Mouse (Mus musculus): ENCODE data around the gene Egfl7. TPM values are rescaled to one million over a fixed set of nuclear protein-coding genes. Genes with fewer than 3 reads are reported as not detected.

Egfl7 gene
- polyA plus RNA-seq, 1 experiment from 2014 or later, result 58.4 TPM

DNA sequence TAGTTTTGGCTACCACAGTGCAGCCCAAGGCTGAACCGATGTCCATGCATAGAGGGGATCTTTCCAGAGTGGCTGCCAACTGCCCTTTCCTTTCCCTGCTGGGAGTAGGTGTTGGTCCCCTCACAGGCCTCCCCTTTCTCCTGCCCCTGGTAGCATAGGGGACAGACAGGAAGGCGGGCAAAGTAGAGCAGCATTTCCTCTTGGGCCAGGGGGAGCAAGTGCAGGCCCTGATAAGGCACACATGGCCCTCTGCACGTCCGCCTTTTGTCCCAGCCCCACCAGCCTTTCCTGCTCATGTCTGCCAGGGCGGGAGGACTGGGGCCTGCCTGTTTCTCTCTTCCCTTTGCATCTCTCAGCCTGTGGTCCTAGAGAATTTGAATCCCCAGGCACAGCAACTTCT is 8.0 kb upstream of the Egfl7 start:
- Histone ChIP-seq H3K4me2 (ENCODE audit: low read depth, low read length, severe bottlenecking) (no peak overlapping the region), H3K27me3 (ENCODE audit: control insufficient read depth, insufficient read depth, low read length) (no peaks in the 10 kb centered on the region), H3K9ac (ENCODE audit: low read length) (no peak overlapping the region), H3K4me1 (replicated peaks; ENCODE audit: control insufficient read depth, insufficient read depth, low read length) (no peaks in the 10 kb centered on the region; the same call in 1 of the 2 replicates), H3K36me3 (ENCODE audit: control insufficient read depth, insufficient read depth, low read length) (no peaks in the 10 kb centered on the region), H3K9me3 (ENCODE audit: control insufficient read depth, low read length) (no peaks in the 10 kb centered on the region), H3K4me3 (ENCODE audit: low read depth, low read length) (no peak overlapping the region), H3K27ac (ENCODE audit: low read depth, low read length) (peak overlapping the region; percentile 25; the same call in 1 of the 2 replicates)
- WGBS, result 78% methylated on average over 5 of the region's 5 CpGs
- no peak for DNase-seq (ENCODE audit: low spot score)
- ATAC-seq (replicated peaks; ENCODE audit: low FRiP score), result no peak

GRCm38 (mm10) chr2:26573396-26573795 is 6.4 kb upstream of the Egfl7 start:
- 82% methylated on average over 12 of the region's 12 CpGs for WGBS

GRCm38 (mm10) chr2:26573807-26574206 is 6.0 kb upstream of the Egfl7 start:
- H3K36me3 ChIP-seq (ENCODE audit: control insufficient read depth, insufficient read depth, low read length), result no peaks in the 10 kb centered on the region
- H3K4me2 ChIP-seq (ENCODE audit: low read depth, low read length, severe bottlenecking), result no peak overlapping the region
- no peaks in the 10 kb centered on the region; the same call in 1 of the 2 replicates for H3K4me1 ChIP-seq (replicated peaks; ENCODE audit: control insufficient read depth, insufficient read depth, low read length)
- DNase-seq (ENCODE audit: low spot score), result no peak
- no peak overlapping the region for H3K9ac ChIP-seq (ENCODE audit: low read length)
- H3K27me3 ChIP-seq (ENCODE audit: control insufficient read depth, insufficient read depth, low read length), result no peaks in the 10 kb centered on the region
- no peak overlapping the region for H3K4me3 ChIP-seq (ENCODE audit: low read depth, low read length)
- no peak for ATAC-seq (replicated peaks; ENCODE audit: low FRiP score)
- whole genome bisulfite sequencing, result 41% methylated on average over 5 of the region's 5 CpGs
- no peak overlapping the region for H3K27ac ChIP-seq (ENCODE audit: low read depth, low read length)
- H3K9me3 ChIP-seq (ENCODE audit: control insufficient read depth, low read length), result no peaks in the 10 kb centered on the region

More at GRCm38 (mm10) chr2:26573396-26573795, 6.4 kb upstream of the Egfl7 start:
- no peaks in the 10 kb centered on the region for H3K27me3 ChIP-seq (ENCODE audit: control insufficient read depth, insufficient read depth, low read length)
- no peak overlapping the region for H3K4me3 ChIP-seq (ENCODE audit: low read depth, low read length)
- ATAC-seq (replicated peaks; ENCODE audit: low FRiP score) (no peak), DNase-seq (ENCODE audit: low spot score) (no peak)
- no peaks in the 10 kb centered on the region for H3K9me3 ChIP-seq (ENCODE audit: control insufficient read depth, low read length)
- no peak overlapping the region for H3K4me2 ChIP-seq (ENCODE audit: low read depth, low read length, severe bottlenecking)
- no peak overlapping the region for H3K9ac ChIP-seq (ENCODE audit: low read length)
- no peak overlapping the region for H3K27ac ChIP-seq (ENCODE audit: low read depth, low read length)
- H3K4me1 ChIP-seq (replicated peaks; ENCODE audit: control insufficient read depth, insufficient read depth, low read length), result no peaks in the 10 kb centered on the region; the same call in 1 of the 2 replicates
- H3K36me3 ChIP-seq (ENCODE audit: control insufficient read depth, insufficient read depth, low read length), result no peaks in the 10 kb centered on the region

DNA sequence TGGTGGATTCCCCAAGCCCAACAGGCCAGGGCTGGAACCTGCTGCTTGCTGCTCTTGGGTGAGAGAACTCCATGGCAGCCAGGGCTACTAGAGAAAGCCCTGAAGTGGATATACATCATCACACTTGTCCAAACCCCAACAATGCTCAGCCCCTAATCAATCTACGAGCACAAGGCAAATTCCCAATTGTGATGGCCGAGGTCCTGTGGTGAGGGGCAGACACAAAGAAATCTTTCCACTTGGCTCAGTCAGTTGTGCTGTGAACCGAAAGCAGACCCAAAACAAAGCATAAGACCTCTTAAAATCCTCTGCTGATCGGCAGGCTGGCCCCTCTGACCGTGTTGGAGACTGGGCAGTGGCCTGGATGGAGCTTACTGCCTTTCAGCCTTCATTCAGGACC is 5.0 kb upstream of the Egfl7 start:
- Histone ChIP-seq H3K9me3 (ENCODE audit: control insufficient read depth, low read length) (no peaks in the 10 kb centered on the region), H3K9ac (ENCODE audit: low read length) (no peak overlapping the region), H3K4me2 (ENCODE audit: low read depth, low read length, severe bottlenecking) (no peak overlapping the region), H3K4me3 (ENCODE audit: low read depth, low read length) (no peak overlapping the region), H3K27ac (ENCODE audit: low read depth, low read length) (no peak overlapping the region), H3K36me3 (ENCODE audit: control insufficient read depth, insufficient read depth, low read length) (no peaks in the 10 kb centered on the region), H3K4me1 (replicated peaks; ENCODE audit: control insufficient read depth, insufficient read depth, low read length) (no peaks in the 10 kb centered on the region; the same call in 1 of the 2 replicates), H3K27me3 (ENCODE audit: control insufficient read depth, insufficient read depth, low read length) (no peaks in the 10 kb centered on the region)
- no peak for DNase-seq (ENCODE audit: low spot score)
- ATAC-seq (replicated peaks; ENCODE audit: low FRiP score), result no peak
- 17% methylated on average over 5 of the region's 5 CpGs for WGBS

GRCm38 (mm10) chr2:26575378-26575777 is 4.4 kb upstream of the Egfl7 start:
- no peaks in the 10 kb centered on the region for H3K27me3 ChIP-seq (ENCODE audit: control insufficient read depth, insufficient read depth, low read length)
- no peaks in the 10 kb centered on the region; the same call in 1 of the 2 replicates for H3K4me1 ChIP-seq (replicated peaks; ENCODE audit: control insufficient read depth, insufficient read depth, low read length)
- no peak overlapping the region for H3K4me2 ChIP-seq (ENCODE audit: low read depth, low read length, severe bottlenecking)
- WGBS, result 88% methylated on average over 1 of the region's 1 CpGs
- H3K9me3 ChIP-seq (ENCODE audit: control insufficient read depth, low read length), result no peaks in the 10 kb centered on the region
- no peak overlapping the region for H3K27ac ChIP-seq (ENCODE audit: low read depth, low read length)
- DNase-seq (ENCODE audit: low spot score), result no peak
- no peak for ATAC-seq (replicated peaks; ENCODE audit: low FRiP score)
- H3K9ac ChIP-seq (ENCODE audit: low read length), result no peak overlapping the region
- H3K4me3 ChIP-seq (ENCODE audit: low read depth, low read length), result no peak overlapping the region
- no peaks in the 10 kb centered on the region for H3K36me3 ChIP-seq (ENCODE audit: control insufficient read depth, insufficient read depth, low read length)

GRCm38 (mm10) chr2:26575865-26576264 is 3.9 kb upstream of the Egfl7 start:
- ATAC-seq (replicated peaks; ENCODE audit: low FRiP score), result no peak
- Histone ChIP-seq H3K27ac (ENCODE audit: low read depth, low read length) (no peak overlapping the region), H3K4me2 (ENCODE audit: low read depth, low read length, severe bottlenecking) (no peak overlapping the region), H3K36me3 (ENCODE audit: control insufficient read depth, insufficient read depth, low read length) (no peaks in the 10 kb centered on the region), H3K9me3 (ENCODE audit: control insufficient read depth, low read length) (no peaks in the 10 kb centered on the region), H3K9ac (ENCODE audit: low read length) (no peak overlapping the region), H3K4me3 (ENCODE audit: low read depth, low read length) (no peak overlapping the region), H3K4me1 (replicated peaks; ENCODE audit: control insufficient read depth, insufficient read depth, low read length) (no peaks in the 10 kb centered on the region; the same call in 1 of the 2 replicates), H3K27me3 (ENCODE audit: control insufficient read depth, insufficient read depth, low read length) (no peaks in the 10 kb centered on the region)
- DNase-seq (ENCODE audit: low spot score), result no peak
- 68% methylated on average over 4 of the region's 4 CpGs for WGBS

DNA sequence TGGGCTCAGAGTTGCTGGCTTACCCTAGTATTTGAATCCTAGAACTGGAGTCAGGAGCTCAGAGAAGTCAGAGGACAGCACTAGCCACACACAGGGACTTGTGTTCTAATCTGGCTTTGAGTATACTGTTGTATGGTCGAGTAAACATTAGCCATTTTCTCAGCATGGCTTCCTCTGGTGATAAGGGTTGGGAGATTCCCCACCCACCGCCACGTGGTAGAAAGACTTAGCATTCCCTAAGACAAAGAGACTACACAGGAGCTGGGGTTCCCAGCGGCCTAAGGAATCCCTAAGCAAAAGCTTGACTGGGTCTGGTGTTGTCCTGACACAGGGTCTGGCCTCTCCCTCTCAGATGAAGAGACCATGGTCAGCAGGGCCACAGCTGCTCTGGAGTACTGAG is 3.4 kb upstream of the Egfl7 start:
- Histone ChIP-seq H3K27me3 (ENCODE audit: control insufficient read depth, insufficient read depth, low read length) (no peaks in the 10 kb centered on the region), H3K4me3 (ENCODE audit: low read depth, low read length) (no peak overlapping the region), H3K27ac (ENCODE audit: low read depth, low read length) (no peak overlapping the region), H3K9ac (ENCODE audit: low read length) (no peak overlapping the region), H3K4me1 (replicated peaks; ENCODE audit: control insufficient read depth, insufficient read depth, low read length) (no peaks in the 10 kb centered on the region; the same call in 1 of the 2 replicates), H3K36me3 (ENCODE audit: control insufficient read depth, insufficient read depth, low read length) (no peaks in the 10 kb centered on the region), H3K4me2 (ENCODE audit: low read depth, low read length, severe bottlenecking) (no peak overlapping the region), H3K9me3 (ENCODE audit: control insufficient read depth, low read length) (no peaks in the 10 kb centered on the region)
- ATAC-seq (replicated peaks; ENCODE audit: low FRiP score) (no peak), DNase-seq (ENCODE audit: low spot score) (no peak)
- 41% methylated on average over 4 of the region's 4 CpGs for WGBS

- no peak overlapping the region for H3K4me3 ChIP-seq (ENCODE audit: low read depth, low read length)
- WGBS, result 55% methylated on average over 6 of the region's 6 CpGs
- H3K9me3 ChIP-seq (ENCODE audit: control insufficient read depth, low read length), result no peaks in the 10 kb centered on the region
- no peaks in the 10 kb centered on the region; the same call in 1 of the 2 replicates for H3K4me1 ChIP-seq (replicated peaks; ENCODE audit: control insufficient read depth, insufficient read depth, low read length)
- no peaks in the 10 kb centered on the region for H3K27me3 ChIP-seq (ENCODE audit: control insufficient read depth, insufficient read depth, low read length)
- H3K9ac ChIP-seq (ENCODE audit: low read length), result no peak overlapping the region
- no peak overlapping the region for H3K27ac ChIP-seq (ENCODE audit: low read depth, low read length)
- H3K36me3 ChIP-seq (ENCODE audit: control insufficient read depth, insufficient read depth, low read length), result no peaks in the 10 kb centered on the region
- ATAC-seq (replicated peaks; ENCODE audit: low FRiP score) (no peak), DNase-seq (ENCODE audit: low spot score) (no peak)
- no peak overlapping the region for H3K4me2 ChIP-seq (ENCODE audit: low read depth, low read length, severe bottlenecking)
Observed at GRCm38 (mm10) chr2:26578369-26578768, 1.4 kb upstream of the Egfl7 start.

GRCm38 (mm10) chr2:26580751-26581150 is 937 bp downstream of the Egfl7 start:
- Histone ChIP-seq H3K4me2 (ENCODE audit: low read depth, low read length, severe bottlenecking) (no peak overlapping the region), H3K27ac (ENCODE audit: low read depth, low read length) (no peak overlapping the region), H3K9me3 (ENCODE audit: control insufficient read depth, low read length) (no peaks in the 10 kb centered on the region), H3K9ac (ENCODE audit: low read length) (no peak overlapping the region), H3K27me3 (ENCODE audit: control insufficient read depth, insufficient read depth, low read length) (no peaks in the 10 kb centered on the region), H3K36me3 (ENCODE audit: control insufficient read depth, insufficient read depth, low read length) (no peaks in the 10 kb centered on the region), H3K4me3 (ENCODE audit: low read depth, low read length) (no peak overlapping the region), H3K4me1 (replicated peaks; ENCODE audit: control insufficient read depth, insufficient read depth, low read length) (no peaks in the 10 kb centered on the region)
- 88% methylated on average over 5 of the region's 5 CpGs for WGBS
- DNase-seq (ENCODE audit: low spot score), result no peak
- ATAC-seq (replicated peaks; ENCODE audit: low FRiP score), result no peak

Data from forebrain, embryonic 11.5 days (tissue).